Mouse (Mus musculus): ENCODE results near the gene Gtf2f1.

Gene Gtf2f1

DNA sequence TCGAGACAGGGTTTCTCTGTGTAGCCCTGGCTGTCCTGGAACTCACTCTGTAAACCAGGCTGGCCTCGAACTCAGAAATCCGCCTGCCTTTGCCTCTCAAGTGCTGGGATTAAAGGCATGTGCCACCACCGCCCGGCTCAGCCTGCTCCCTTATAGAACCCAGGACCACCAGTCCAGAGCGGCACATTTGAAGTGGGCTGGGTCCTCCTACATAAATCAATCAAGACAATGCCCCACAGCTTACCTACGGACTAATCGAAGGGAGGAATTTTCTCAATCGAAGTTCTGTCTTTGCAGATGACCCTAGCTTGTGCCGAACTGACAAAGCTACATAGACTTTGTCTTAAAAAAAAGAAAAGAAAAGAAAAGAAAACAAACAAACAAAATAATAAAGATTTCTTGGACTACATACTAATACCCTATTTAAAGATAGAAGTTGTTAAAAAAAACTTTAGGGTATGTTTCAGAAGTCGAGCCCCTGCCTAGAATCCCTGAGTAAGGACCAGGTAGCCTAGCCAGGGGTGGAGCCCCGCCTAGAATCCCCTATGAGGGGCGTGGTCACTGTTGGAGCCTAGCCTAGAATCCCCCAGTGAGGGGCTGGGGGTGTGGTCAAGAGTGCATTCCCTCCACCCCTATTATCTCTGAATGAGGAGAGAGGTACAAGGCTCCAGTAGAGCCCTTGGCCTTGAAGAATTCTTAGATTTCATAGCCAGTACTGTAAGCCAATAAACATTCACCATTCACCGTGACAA is 37.0 kb downstream of the Gtf2f1 start:
- DNase-seq: no peak

DNA sequence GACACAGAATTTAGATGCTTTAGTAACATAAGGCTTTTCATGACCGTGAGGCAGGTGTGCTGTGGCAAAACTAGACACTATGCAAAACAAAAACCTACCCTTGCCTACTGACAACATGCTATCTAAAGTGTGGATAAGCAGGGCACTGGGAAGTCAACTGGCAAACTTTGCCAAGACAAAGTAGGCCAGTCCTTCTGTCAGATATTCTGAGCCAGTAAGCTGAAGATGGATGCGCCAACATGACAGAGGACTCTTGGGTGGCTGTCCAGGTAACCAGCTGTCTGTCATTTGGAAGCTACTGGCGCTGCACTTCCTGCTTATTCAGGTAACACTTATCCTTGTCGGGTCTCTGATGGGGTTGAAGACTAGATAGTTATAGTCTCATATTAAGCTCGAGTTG is 41.0 kb downstream of the Gtf2f1 start:
- DNase-seq: no peak

DNA sequence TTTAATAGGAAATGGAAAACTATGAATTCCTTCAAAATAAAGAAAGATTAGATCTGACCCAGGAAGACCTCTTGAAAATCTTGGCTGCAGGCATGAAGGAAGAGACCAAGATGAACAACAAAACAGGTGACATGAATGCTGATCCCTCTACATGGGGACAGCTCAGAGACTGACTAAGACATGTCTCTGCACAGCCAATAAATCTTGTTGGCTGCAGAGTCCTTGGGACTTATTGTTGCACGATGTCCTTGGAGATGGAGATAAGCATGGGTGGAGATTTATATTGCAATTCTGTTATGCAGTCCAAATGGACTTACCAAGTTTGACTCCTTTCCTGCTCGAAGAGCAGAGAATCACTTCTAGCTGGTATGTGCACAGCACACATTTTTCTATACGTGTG is 41.8 kb downstream of the Gtf2f1 start:
- DNase-seq: no peak

DNA sequence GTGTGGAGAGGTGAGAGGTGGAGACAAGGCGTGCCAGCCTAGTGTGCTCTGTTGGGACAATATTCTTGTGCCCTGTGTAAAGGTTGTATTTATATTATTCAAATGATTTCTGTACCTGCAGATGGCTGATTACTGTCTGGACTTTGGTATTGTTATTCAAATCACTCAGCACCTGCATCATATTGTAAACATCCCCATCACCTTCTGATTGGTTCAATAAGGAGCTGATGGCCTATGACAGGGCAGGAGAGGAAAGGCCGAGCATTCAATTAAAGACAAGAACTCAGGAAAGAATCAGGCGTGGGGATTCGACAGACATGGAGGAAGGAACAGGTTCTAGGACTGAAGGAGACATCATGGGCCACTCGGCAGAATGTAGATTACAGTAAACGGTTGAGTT is 47.4 kb downstream of the Gtf2f1 start:
- no peak for DNase-seq

DNA sequence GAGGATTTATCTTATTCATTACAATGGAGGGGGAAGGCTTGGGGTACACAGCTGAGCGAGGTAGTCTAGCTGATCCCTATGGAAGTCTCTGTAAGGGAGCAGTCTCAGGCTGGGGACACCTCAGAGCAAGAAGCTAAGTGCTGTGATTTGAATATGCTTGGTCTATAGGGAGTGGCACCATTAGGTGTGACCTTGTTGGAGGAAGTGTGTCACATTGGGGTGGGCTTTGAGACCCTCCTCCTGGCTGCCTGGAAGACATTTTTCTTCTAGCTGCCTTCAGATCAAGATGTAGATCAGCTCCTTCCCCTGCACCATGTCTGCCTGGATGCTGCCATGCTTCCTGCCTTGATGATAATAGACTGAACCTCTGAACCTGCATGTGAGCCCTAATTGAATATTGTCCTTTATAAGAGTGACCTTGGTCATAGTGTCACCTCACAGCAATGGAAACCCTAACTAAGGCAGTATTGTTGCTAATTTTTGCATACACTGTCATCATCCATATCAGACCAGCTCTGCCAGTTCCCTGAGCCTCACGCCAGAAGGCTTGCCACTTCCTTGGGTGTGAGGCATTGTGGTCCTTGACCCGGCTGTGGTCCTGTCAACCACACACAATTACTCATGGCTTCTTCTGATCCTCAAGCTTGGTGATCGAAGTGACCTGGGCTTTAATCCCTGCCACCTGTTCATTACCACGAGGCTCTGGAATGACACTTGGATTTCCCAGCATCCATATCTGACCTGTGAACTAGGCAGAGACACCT is 48.3 kb downstream of the Gtf2f1 start:
- no peak for DNase-seq

DNA sequence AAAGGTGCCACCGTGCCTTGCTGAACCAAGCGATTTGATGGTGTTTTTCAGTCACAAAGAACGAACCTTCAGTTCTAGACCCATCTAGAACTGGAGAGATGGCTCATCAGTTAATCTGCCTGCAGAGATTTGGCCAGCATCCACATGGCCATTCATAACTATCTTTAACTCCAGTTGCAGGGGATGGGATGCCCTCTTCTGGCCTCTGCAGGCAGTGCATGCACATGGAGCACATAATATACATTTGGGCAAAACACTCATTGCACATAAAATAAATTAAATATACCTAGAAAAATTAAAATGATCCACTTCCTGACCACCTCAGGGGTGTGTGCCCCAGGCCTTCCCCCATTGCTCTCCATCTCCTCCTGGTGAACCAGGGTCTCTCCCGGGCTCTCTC is 49.2 kb downstream of the Gtf2f1 start:
- no peak for DNase-seq

DNA sequence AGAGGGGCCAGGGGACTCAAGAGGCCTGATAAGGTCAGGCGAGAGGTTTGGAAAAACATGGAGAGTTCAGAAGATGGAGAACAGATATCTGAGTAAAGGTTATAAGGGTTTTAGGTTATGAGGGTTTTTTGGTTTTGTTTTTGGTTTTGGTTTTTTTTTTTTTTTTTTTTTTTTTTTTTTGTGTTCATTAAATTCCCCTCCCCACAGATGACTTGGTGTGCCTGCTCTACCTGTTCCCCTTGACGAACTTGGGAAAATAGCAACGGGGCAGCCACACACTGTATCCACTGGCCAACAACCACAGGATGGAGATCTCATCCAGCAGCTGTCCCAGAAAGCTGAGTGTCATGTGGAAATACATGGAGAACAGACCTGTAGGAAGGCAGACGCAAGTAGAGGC is 52.4 kb downstream of the Gtf2f1 start:
- no peak for DNase-seq

DNA sequence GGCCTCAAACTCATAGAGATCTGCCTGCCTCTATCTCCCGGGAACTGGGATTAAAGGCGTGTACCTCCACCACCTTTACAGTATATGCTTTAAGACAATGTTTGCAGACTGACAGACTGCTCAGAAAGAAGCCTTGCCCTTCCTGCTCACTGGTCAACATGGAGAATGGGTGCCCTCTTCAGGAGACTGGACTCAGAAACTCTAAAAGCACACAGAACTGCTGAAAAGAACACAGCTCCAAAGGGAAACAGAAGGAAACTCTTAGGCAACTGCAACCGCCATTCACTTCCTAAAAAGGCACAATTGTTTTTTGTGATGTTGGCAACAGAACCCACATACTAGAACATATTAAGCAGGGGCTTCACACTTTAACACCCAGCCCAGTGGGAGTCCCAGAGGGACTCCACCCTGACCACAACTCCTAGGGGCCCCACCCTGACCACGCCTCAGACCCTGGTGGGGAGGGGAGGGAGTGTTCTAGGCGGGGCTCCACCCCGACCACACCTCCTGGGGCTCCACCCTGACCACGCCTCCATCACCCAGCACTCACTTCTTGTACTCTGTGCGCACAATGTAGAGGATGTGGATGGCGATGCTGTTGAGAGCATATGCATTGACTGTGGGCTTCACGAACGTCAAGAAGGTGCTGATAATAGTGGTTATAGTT is 53.2 kb downstream of the Gtf2f1 start:
- no peak for DNase-seq

DNA sequence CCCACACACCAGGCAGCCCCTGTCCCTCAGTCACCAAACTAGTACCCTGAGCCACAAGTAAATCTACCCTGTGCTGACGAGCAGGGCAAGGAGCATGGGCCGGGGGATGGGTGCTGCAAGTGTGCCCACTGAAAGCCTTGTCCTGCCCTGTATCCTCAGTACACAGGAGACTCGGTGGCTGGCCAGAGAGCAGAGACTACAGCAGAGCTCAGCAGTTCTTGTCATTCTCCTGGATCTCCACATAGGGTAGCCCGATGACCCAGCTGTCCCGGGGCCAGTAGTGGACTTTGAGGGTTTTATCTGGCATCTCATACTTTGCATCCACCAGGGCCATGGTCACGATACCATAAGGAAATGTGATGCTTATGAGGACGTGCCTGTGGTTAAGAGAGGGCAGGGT is 56.2 kb downstream of the Gtf2f1 start:
- no peak for DNase-seq

Measured in cerebellum, adult 9-10 months (tissue).